Mouse (Mus musculus): ENCODE results near the gene Irs3.

Irs3 gene

GRCm38 (mm10) chr5:137645652-137646091 is at the start of gene Irs3:
Gene Irs3 (minus strand): TSS chr5:137645714.
- no peak for DNase-seq (ENCODE audit: extremely low read depth, low read depth, low spot score)

DNA sequence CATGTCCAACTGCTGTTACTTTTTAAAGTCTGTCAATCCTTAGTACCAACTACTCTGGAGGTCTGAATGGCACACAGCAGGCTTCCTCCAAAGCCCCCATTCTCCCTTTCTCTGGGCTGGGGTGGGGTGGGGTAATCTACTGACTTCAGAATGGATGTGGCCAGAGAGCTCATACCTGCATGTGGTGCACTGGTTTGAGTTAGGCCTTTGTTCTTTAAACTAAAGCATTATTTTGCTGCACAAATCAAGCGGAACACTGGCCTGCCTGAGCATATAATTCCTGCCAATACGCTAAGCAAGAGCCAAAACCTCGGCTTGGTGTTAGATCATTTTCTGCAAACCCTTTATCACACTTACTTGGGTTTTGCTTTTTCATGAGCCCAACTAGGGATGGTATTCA is 49.3 kb upstream of the Irs3 start:
- no peak for DNase-seq (ENCODE audit: extremely low read depth, low read depth, low spot score)

- DNase-seq (ENCODE audit: extremely low read depth, low read depth, low spot score) = no peak
These were observed 46.4 kb upstream of the Irs3 start for GRCm38 (mm10) chr5:137691881-137692280.

- no peak for DNase-seq (ENCODE audit: extremely low read depth, low read depth, low spot score)
These were observed 45.0 kb upstream of the Irs3 start for GRCm38 (mm10) chr5:137690531-137690930.

DNA sequence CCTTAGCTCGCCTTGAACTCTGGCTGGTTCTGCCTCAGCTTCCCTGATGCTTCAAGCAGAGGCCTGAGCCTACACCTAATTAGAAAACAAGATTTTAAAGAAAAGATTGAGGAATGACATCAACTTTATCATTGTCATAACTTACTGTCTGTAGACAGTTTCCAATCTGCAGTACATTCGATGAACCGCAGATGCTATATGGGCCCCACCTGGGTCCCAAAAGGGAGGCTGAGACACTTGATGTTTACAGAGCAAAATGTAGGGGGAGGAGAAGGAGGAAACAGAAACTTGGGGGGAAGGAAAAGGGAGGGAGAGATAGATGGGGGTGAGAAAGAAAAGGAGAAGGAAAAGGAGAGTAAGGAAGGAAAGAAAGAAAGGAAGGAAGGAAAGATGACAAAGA is 44.5 kb upstream of the Irs3 start:
- DNase-seq (ENCODE audit: extremely low read depth, low read depth, low spot score) = no peak

- no peak for DNase-seq (ENCODE audit: extremely low read depth, low read depth, low spot score)
These were observed 40.7 kb upstream of the Irs3 start for GRCm38 (mm10) chr5:137686127-137686790.

DNA sequence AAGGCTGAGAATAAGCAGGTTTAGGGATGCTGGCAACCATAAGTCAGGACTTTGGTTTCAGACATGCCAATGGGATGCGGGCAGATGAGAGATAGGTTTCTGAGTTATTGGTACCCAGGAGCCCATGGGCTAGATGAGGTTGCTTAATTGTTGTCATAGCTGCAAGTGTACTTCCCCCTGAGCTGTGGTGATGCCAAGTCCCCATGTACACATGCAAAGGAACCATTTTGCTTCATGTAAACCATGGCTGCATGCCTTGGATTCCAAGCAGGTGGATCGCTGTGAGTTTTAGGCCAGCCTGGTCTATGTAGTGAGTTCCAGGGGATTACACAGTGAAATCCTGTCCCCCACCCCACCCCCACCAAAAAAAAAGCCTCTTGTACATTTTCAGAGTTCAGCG is 40.1 kb upstream of the Irs3 start:
- DNase-seq (ENCODE audit: extremely low read depth, low read depth, low spot score) = no peak

- peak; percentile 94 for DNase-seq (ENCODE audit: extremely low read depth, low read depth, low spot score)
These were observed 39.0 kb upstream of the Irs3 start, which contains the start of gene Agfg2 for GRCm38 (mm10) chr5:137684294-137685123. Gene Agfg2 (minus strand): TSS chr5:137684726.

GRCm38 (mm10) chr5:137683388-137684293 is 38.1 kb upstream of the Irs3 start:
- peak; percentile 68 for DNase-seq (ENCODE audit: extremely low read depth, low read depth, low spot score)

- DNase-seq (ENCODE audit: extremely low read depth, low read depth, low spot score) = no peak
These were observed 37.0 kb upstream of the Irs3 start for GRCm38 (mm10) chr5:137682526-137682925.

DNA sequence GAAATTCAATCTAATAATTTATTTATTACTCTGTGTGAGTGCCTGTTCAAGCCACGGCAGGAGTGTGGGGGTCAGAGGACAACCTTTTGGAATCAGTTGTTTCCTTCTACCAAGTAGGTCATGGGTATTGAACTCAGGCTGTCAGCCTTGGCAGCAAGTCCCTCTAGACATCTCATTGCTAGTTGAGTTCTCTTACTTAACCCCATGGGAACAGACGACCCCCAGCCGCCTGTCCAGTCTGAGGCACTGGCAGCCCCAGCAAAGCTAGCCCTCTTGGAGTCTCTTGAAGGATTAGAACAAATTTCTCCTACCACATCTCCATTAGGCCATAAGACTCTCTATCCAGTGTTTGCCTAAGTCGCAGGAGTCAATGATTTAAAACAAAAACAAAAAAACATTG is 34.2 kb upstream of the Irs3 start:
- DNase-seq (ENCODE audit: extremely low read depth, low read depth, low spot score) = no peak

GRCm38 (mm10) chr5:137678736-137679135 is 33.2 kb upstream of the Irs3 start:
- no peak for DNase-seq (ENCODE audit: extremely low read depth, low read depth, low spot score)

- no peak for DNase-seq (ENCODE audit: extremely low read depth, low read depth, low spot score)
These were observed 32.3 kb upstream of the Irs3 start for GRCm38 (mm10) chr5:137677859-137678258.

DNA sequence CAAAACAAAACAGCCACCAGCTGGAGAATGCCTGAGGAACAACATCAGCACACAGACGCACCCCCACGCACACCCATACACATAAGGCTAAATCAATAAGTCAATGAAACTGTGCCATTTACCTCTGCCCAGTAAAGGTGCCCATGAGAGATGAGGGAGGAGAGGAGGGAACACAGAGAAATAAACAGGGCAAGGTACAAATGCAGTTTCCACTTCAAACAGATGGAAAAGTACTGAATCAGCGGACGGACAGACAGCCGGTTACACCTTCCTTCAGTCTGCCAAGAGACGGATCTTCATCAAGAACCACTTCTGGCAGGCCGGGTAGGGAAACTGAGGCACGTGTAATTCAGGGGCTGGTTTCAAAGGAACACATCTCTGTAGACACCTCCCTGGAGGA is 29.3 kb upstream of the Irs3 start:
- DNase-seq (ENCODE audit: extremely low read depth, low read depth, low spot score) = no peak

DNA sequence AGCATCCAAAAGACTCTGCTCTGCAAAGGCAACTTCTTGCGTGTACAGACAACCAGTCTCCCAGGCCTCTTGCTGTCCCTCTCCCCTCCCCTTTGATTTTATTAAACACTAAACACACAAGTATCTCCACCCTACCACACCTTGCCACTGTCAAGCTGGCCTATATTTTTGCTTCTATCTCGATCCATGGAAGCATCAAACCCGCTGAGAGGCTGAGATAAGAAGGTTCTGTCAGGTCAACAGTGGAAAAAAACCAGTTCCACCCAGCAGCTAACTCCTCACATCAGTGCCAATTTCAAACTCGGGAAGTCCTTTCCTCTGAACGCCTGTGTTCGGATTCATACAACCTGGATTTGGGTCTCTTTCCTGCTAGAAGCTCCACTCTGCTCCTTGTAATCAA is 27.5 kb upstream of the Irs3 start:
- DNase-seq (ENCODE audit: extremely low read depth, low read depth, low spot score) = no peak

GRCm38 (mm10) chr5:137672361-137672760 is 26.8 kb upstream of the Irs3 start:
- DNase-seq (ENCODE audit: extremely low read depth, low read depth, low spot score) = no peak

DNA sequence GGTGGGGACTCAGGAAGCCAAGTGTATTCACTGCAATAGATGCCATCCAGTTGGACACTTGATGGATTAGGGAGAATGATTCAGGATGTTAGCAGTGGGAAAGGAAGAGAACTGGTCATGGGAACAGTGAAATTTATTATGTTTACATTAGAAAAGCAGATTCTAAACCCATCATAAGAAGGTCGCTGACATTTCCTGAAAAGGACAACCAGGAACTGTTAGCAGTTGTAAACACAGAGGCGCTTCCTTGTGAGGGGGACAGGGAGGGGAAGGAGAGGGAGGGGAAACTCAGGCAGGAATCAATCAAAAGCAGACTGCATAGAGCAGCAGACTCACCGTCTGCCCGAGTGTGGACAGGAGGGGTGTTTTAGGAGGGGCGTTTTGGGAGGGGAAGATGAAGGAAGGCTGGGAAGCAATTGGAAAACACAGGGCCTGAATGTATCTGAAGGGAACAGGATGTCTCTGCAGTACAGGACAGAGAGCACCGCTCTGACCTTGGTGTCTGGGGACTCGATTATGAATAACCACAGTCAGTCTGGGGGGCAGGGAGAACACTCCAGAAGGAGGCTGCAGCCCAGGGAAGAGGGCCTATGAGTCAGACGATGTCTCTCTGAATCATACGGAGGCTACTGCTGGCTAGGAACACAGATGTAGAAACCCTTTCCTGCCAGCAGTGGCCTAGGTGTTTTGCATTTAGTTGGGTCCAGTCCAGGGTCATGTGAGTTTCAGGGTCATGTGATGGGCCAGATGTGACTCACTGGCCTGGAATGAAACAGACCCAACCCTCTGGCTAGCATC is 26.1 kb upstream of the Irs3 start:
- DNase-seq (ENCODE audit: extremely low read depth, low read depth, low spot score) = no peak

- no peak for DNase-seq (ENCODE audit: extremely low read depth, low read depth, low spot score)
These were observed 24.7 kb upstream of the Irs3 start for GRCm38 (mm10) chr5:137670240-137670639.

DNA sequence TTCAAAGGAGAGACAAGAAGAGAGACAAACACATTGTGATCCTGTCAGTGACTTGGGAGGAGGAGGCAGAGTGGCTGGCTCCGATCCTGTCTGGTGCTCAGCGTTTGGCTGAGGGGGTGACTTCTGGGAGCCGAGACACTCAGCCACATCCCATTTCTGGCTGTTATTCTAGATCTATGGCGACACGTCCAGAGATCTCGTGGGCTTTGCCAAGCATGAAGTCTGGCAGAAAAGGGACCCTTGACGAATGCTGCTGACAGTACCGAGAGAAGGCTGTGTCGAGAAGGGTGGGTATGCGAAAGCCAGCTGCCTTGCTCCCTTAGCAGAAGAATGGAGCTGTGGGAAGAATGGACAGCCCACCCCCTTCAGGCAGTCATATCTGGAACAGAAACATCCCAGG is 23.5 kb upstream of the Irs3 start:
- no peak for DNase-seq (ENCODE audit: extremely low read depth, low read depth, low spot score)

DNA sequence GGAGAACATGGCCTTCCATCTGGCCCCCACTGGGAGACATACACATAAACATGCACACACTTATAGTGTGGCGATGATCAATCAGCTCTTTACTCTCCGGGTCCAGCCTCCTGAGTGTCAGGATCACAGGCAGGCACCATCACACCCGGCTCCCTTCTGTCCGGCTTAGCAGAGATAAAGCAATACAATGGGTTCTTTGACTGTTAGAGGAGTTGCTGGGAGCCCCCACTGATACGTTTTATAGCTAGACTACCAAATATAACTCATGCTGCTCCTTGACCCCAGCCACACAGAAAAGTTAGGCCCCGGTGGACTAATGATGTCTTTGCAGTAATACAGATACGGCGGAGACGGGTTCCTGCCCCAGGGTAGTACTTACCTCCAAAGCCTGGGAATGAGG is 17.5 kb upstream of the Irs3 start:
- DNase-seq (ENCODE audit: extremely low read depth, low read depth, low spot score) = no peak
